In genomic region chr19:17467556-17468211, GRCm38 (mm10) we compare ENCODE assay signal across 8 mouse cellular contexts.
DNase-seq lines count a peak whose midpoint lies in the region; ATAC-seq lines count a peak whose summit lies in the region.

No protein-coding gene starts in this region.

- H3K4me1 ChIP-seq in forebrain, embryonic 14.5 days (ENCODE audit: control insufficient read depth, insufficient read depth, low read length): no peaks in the 10 kb centered on the region

- peak; percentile 87 for ATAC-seq in forebrain, embryonic 14.5 days
- no peak for ATAC-seq in activated CD4-positive, CD25-positive, alpha-beta regulatory T cell, adult 4 months
- ATAC-seq in megakaryocyte, adult 5-6 weeks (ENCODE audit: poor library complexity, severe bottlenecking): no peak

- DNase-seq in layer of hippocampus, adult 11-12 months (ENCODE audit: low spot score): peak; percentile 43
- no peak for DNase-seq in layer of hippocampus, postnatal 36 days
- peak; percentile 37 for DNase-seq in adipocyte (ENCODE audit: low spot score)
- peak; percentile 77 for DNase-seq in forebrain, embryonic 14.5 days (ENCODE audit: low spot score)
- DNase-seq in left cerebral cortex, postnatal 14 days (ENCODE audit: low spot score in 2 of 2): peak; percentile 54 to 56
- peak; percentile 21 for DNase-seq in right cerebral cortex, postnatal 4 days

- no peak overlapping the region for H3K4me3 ChIP-seq in forebrain, embryonic 14.5 days (ENCODE audit: low read depth, low read length)

- no peak overlapping the region for H3K4me2 ChIP-seq in forebrain, embryonic 14.5 days (ENCODE audit: low read length)

- H3K27me3 ChIP-seq in forebrain, embryonic 14.5 days (replicated peaks; ENCODE audit: control insufficient read depth, insufficient read depth, low read length): no peaks in the 10 kb centered on the region

- no peaks in the 10 kb centered on the region for H3K36me3 ChIP-seq in forebrain, embryonic 14.5 days (ENCODE audit: control insufficient read depth, insufficient read depth, low read length)

- intact Hi-C loops in left cerebral cortex, postnatal 14 days (cut with DNase I): loop anchor here (2.0 kb wide), 1 partner anchor 1085 kb away; no protein-coding TSS in a partner anchor

- H3K9me3 ChIP-seq in forebrain, embryonic 14.5 days (replicated peaks; ENCODE audit: control insufficient read depth, low read length): no peaks in the 10 kb centered on the region

- H3K27ac ChIP-seq in forebrain, embryonic 14.5 days (ENCODE audit: low read depth, low read length): no peak overlapping the region

- 51% methylated on average over 6 of the region's 6 CpGs for WGBS in forebrain, embryonic 14.5 days

- no peak overlapping the region for H3K9ac ChIP-seq in forebrain, embryonic 14.5 days (ENCODE audit: low read length)

Comparison
In these comparisons a context has a peak if more than half of its experiments do, and no peak if none do; other contexts are left out.
1. DNase-seq: peak in layer of hippocampus, adult 11-12 months (single experiment), adipocyte (single experiment), forebrain, embryonic 14.5 days (single experiment), left cerebral cortex, postnatal 14 days (2 of 2) and right cerebral cortex, postnatal 4 days (single experiment); none in layer of hippocampus, postnatal 36 days (0 of 2).